Mouse (Mus musculus) cerebellum, adult 9-11 months (tissue): ENCODE results near the gene Efcab6.
A peak's percentile ranks its signal among the peaks of the same experiment; 100 is the strongest.

Source experiments
- DNase-seq: peaks from one replicate; pipeline ENCODE4 v3.0.0; 2022

The Efcab6 gene

GRCm38 (mm10) chr15:84056083-84056482 lies 9.1 kb downstream of the Efcab6 start:
- no peak for DNase-seq

- DNase-seq: peak; percentile 69
These were observed 11.3 kb downstream of the Efcab6 start for GRCm38 (mm10) chr15:84053859-84054258.

- DNase-seq: no peak
These were observed 11.9 kb downstream of the Efcab6 start for GRCm38 (mm10) chr15:84053240-84053639.

- DNase-seq: no peak
These were observed 12.8 kb downstream of the Efcab6 start for GRCm38 (mm10) chr15:84052390-84052789.

- no peak for DNase-seq
These were observed 15.6 kb downstream of the Efcab6 start for GRCm38 (mm10) chr15:84049570-84049969.

GRCm38 (mm10) chr15:84045562-84045961 lies 19.6 kb downstream of the Efcab6 start:
- DNase-seq: no peak

GRCm38 (mm10) chr15:84037067-84037466 lies 28.1 kb downstream of the Efcab6 start:
- DNase-seq: peak; percentile 96

- DNase-seq: no peak
These were observed 39.5 kb downstream of the Efcab6 start for GRCm38 (mm10) chr15:84025651-84026050.

- DNase-seq: peak; percentile 80
These were observed 40.3 kb downstream of the Efcab6 start for GRCm38 (mm10) chr15:84024851-84025250.

- DNase-seq: no peak
These were observed 55.7 kb downstream of the Efcab6 start for GRCm38 (mm10) chr15:84009366-84010083.

- DNase-seq: no peak
These were observed 60.9 kb downstream of the Efcab6 start for GRCm38 (mm10) chr15:84004306-84004705.

GRCm38 (mm10) chr15:83999071-83999470 lies 66.1 kb downstream of the Efcab6 start:
- peak; percentile 20 for DNase-seq

- no peak for DNase-seq
These were observed 66.6 kb downstream of the Efcab6 start for GRCm38 (mm10) chr15:83998586-83998985.

- DNase-seq: peak; percentile 69
These were observed 67.1 kb downstream of the Efcab6 start for GRCm38 (mm10) chr15:83998115-83998514.

- peak; percentile 12 for DNase-seq
These were observed 67.6 kb downstream of the Efcab6 start for GRCm38 (mm10) chr15:83997550-83997949.

GRCm38 (mm10) chr15:83996864-83997263 lies 68.3 kb downstream of the Efcab6 start:
- DNase-seq: peak; percentile 6

- DNase-seq: no peak
These were observed 73.0 kb downstream of the Efcab6 start for GRCm38 (mm10) chr15:83992191-83992590.

GRCm38 (mm10) chr15:83991461-83991860 lies 73.7 kb downstream of the Efcab6 start:
- no peak for DNase-seq

GRCm38 (mm10) chr15:83989241-83989640 lies 75.9 kb downstream of the Efcab6 start:
- DNase-seq: no peak

GRCm38 (mm10) chr15:83988087-83988486 lies 77.1 kb downstream of the Efcab6 start:
- no peak for DNase-seq

GRCm38 (mm10) chr15:83982186-83982936 lies 82.8 kb downstream of the Efcab6 start:
- peak; percentile 38 for DNase-seq

GRCm38 (mm10) chr15:83978865-83979264 lies 86.3 kb downstream of the Efcab6 start:
- DNase-seq: no peak

- DNase-seq: no peak
These were observed 88.1 kb downstream of the Efcab6 start for GRCm38 (mm10) chr15:83977108-83977507.

- no peak for DNase-seq
These were observed 93.0 kb downstream of the Efcab6 start for GRCm38 (mm10) chr15:83972206-83972605.
